Mouse (Mus musculus): Measurements from ENCODE around the gene Arhgap15.

Gene Arhgap15

GRCm38 (mm10) chr2:44121162-44121561, 372.5 kb downstream of the Arhgap15 start:
- DNase-seq: no peak

GRCm38 (mm10) chr2:44123246-44123645, 374.6 kb downstream of the Arhgap15 start:
- no peak for DNase-seq

- no peak for DNase-seq
Measured at GRCm38 (mm10) chr2:44124093-44124492, 375.5 kb downstream of the Arhgap15 start.

GRCm38 (mm10) chr2:44124683-44125082, 376.1 kb downstream of the Arhgap15 start:
- no peak for DNase-seq

GRCm38 (mm10) chr2:44126044-44126695, 377.5 kb downstream of the Arhgap15 start:
- DNase-seq: no peak

GRCm38 (mm10) chr2:44129533-44129932, 380.9 kb downstream of the Arhgap15 start:
- DNase-seq: no peak

GRCm38 (mm10) chr2:44131271-44131670, 382.6 kb downstream of the Arhgap15 start:
- DNase-seq: no peak

GRCm38 (mm10) chr2:44134796-44135195, 386.2 kb downstream of the Arhgap15 start:
- no peak for DNase-seq

- no peak for DNase-seq
Measured at GRCm38 (mm10) chr2:44140455-44140854, 391.8 kb downstream of the Arhgap15 start.

GRCm38 (mm10) chr2:44142152-44142551, 393.5 kb downstream of the Arhgap15 start:
- no peak for DNase-seq

GRCm38 (mm10) chr2:44142611-44143010, 394.0 kb downstream of the Arhgap15 start:
- no peak for DNase-seq

GRCm38 (mm10) chr2:44146124-44146981, 397.7 kb downstream of the Arhgap15 start:
- no peak for DNase-seq

- no peak for DNase-seq
Measured at GRCm38 (mm10) chr2:44147486-44147885, 398.9 kb downstream of the Arhgap15 start.

- no peak for DNase-seq
Measured at GRCm38 (mm10) chr2:44147971-44148370, 399.3 kb downstream of the Arhgap15 start.

- no peak for DNase-seq
Measured at GRCm38 (mm10) chr2:44148550-44149100, 400.0 kb downstream of the Arhgap15 start.

GRCm38 (mm10) chr2:44152301-44152700, 403.7 kb downstream of the Arhgap15 start:
- no peak for DNase-seq

- DNase-seq: no peak
Measured at GRCm38 (mm10) chr2:44160358-44160757, 411.7 kb downstream of the Arhgap15 start.

GRCm38 (mm10) chr2:44165789-44166188, 417.2 kb downstream of the Arhgap15 start:
- DNase-seq: peak; percentile 24

- DNase-seq: no peak
Measured at GRCm38 (mm10) chr2:44166716-44167115, 418.1 kb downstream of the Arhgap15 start.

GRCm38 (mm10) chr2:44184476-44184875, 435.9 kb downstream of the Arhgap15 start:
- DNase-seq: no peak

- DNase-seq: no peak
Measured at GRCm38 (mm10) chr2:44190749-44191148, 442.1 kb downstream of the Arhgap15 start.

- DNase-seq: no peak
Measured at GRCm38 (mm10) chr2:44192058-44192457, 443.4 kb downstream of the Arhgap15 start.

- no peak for DNase-seq
Measured at GRCm38 (mm10) chr2:44215506-44215905, 466.9 kb downstream of the Arhgap15 start.

GRCm38 (mm10) chr2:44217811-44218210, 469.2 kb downstream of the Arhgap15 start:
- DNase-seq: no peak

All from lung, postnatal 14 days (tissue).